Comparison of ENCODE assay signal across 13 mouse cellular contexts in the genomic region with DNA sequence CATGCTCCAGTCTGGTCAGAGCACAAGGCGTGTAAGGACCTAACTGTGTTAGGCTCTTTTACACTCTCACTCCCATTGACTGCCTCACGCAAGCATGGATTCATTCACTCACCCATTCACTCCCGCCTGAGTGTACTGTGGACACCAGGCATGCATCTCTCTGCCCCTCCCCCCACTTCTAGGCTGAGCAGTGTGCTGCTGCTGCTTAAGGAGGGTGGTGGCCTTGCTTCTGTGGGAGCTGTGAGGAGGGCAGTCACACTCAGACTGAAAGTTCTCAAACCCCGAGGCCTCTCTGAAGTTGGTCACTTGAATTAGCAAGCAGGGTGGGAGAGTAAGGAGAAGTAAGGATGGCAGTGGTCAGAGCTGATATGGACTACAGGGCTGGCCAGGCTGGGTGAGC.
DNase-seq lines count a peak whose midpoint lies in the region; ATAC-seq and TF ChIP-seq lines count a peak whose summit lies in the region.
"Had no signal": no experiment of that assay in that cellular context is flagged by ENCODE, and none has a peak within 500 bp of the region (broad histone marks: within the 10 kb centered on the region; RNA-seq: fewer than 3 reads in every experiment).

No protein-coding gene starts in this region.

- peak; percentile 36; the same call in 1 of the 2 replicates for ATAC-seq in hindbrain, postnatal 0 days
- ATAC-seq in hindbrain, embryonic 12.5 days (ENCODE audit: low FRiP score), result no peak

- H3K4me2 ChIP-seq in hindbrain, postnatal 0 days (ENCODE audit: low read depth, low read length), result no peak overlapping the region
- no peak overlapping the region for H3K4me2 ChIP-seq in hindbrain, embryonic 12.5 days (replicated peaks)
- H3K4me2 ChIP-seq: midbrain, embryonic 11.5 days had no signal

- no peak overlapping the region for H3K27ac ChIP-seq in hindbrain, postnatal 0 days
- no peak overlapping the region for H3K27ac ChIP-seq in hindbrain, embryonic 12.5 days

- H3K27me3 ChIP-seq in hindbrain, postnatal 0 days (ENCODE audit: insufficient read depth, low read length), result no peaks in the 10 kb centered on the region
- H3K27me3 ChIP-seq in hindbrain, embryonic 12.5 days, result no peaks in the 10 kb centered on the region

- peaks cover 8% of the 10 kb centered on the region for H3K4me1 ChIP-seq in hindbrain, postnatal 0 days (ENCODE audit: insufficient read depth, low read length)
- H3K4me1 ChIP-seq in hindbrain, embryonic 12.5 days, result peaks cover 21% of the 10 kb centered on the region

- H3K9me3 ChIP-seq in hindbrain, postnatal 0 days (ENCODE audit: low read length), result no peaks in the 10 kb centered on the region
- no peaks in the 10 kb centered on the region for H3K9me3 ChIP-seq in hindbrain, embryonic 12.5 days (replicated peaks)

- WGBS in hindbrain, postnatal 0 days, result 50% methylated on average over 4 of the region's 4 CpGs
- WGBS in hindbrain, embryonic 12.5 days, result 44% methylated on average over 4 of the region's 4 CpGs

- H3K36me3 ChIP-seq in hindbrain, postnatal 0 days (ENCODE audit: insufficient read depth, low read length), result no peaks in the 10 kb centered on the region
- no peaks in the 10 kb centered on the region for H3K36me3 ChIP-seq in hindbrain, embryonic 12.5 days
- H3K36me3 ChIP-seq: G1E had no signal

- H3K9ac ChIP-seq in hindbrain, postnatal 0 days (replicated peaks; ENCODE audit: low read length), result no peak overlapping the region
- H3K9ac ChIP-seq in hindbrain, embryonic 12.5 days, result no peak overlapping the region

- no peak for TF ChIP-seq CTCF in hindbrain, postnatal 0 days (IDR thresholded peaks at IDR 0.05; ENCODE audit: low read depth)

- no peak overlapping the region for H3K4me3 ChIP-seq in hindbrain, postnatal 0 days (ENCODE audit: low read length)
- H3K4me3 ChIP-seq in hindbrain, embryonic 12.5 days, result no peak overlapping the region

- peak; percentile 41 for DNase-seq in embryo, embryonic 10.5 days (ENCODE audit: low spot score)
- no peak for DNase-seq in embryo, embryonic 10 days (ENCODE audit: low spot score)
- no peak for DNase-seq in hindbrain, postnatal 0 days (ENCODE audit: low spot score)
- peak; percentile 44 for DNase-seq in embryo, embryonic 11 days
- peak; percentile 74 for DNase-seq in retina, embryonic 14.5 days (ENCODE audit: low spot score)
- DNase-seq in adrenal gland, adult (ENCODE audit: inconsistent age in 2 of 2, low spot score in 1 of 2), result no peak
- DNase-seq in thymus, postnatal 0 days (ENCODE audit: low spot score), result no peak
- DNase-seq: adrenal gland, postnatal 36 days; kidney, adult 2 months; liver had no signal

Comparison
In these comparisons a context has a peak if more than half of its experiments do, and no peak if none do; other contexts are left out.
1. DNase-seq: peak in embryo, embryonic 10.5 days (single experiment), embryo, embryonic 11 days (single experiment) and retina, embryonic 14.5 days (single experiment); none in embryo, embryonic 10 days (single experiment), hindbrain, postnatal 0 days (single experiment), adrenal gland, adult (0 of 2) and thymus, postnatal 0 days (single experiment).